Mouse (Mus musculus) myocyte (in vitro differentiated cells): ENCODE measurements around the gene Pdxk.

ENCODE experiments used
- E2F4 ChIP-seq: IDR thresholded peaks from one replicate; pipeline ENCODE4 v1.6.1; 2011; ENCODE audit warnings: mild to moderate bottlenecking, control low read depth, moderate library complexity; ENCODE audit not compliant: insufficient read depth
- MAX ChIP-seq: IDR thresholded peaks from one replicate; pipeline ENCODE4 v1.6.1; 2011; ENCODE audit warnings: low read depth, mild to moderate bottlenecking, control low read depth
- POLR2A ChIP-seq: IDR thresholded peaks from one replicate; pipeline ENCODE4 v1.6.1; 2011; ENCODE audit warnings: low read depth, mild to moderate bottlenecking, control low read depth, moderate library complexity; ENCODE audit not compliant: insufficient read length
- POLR2AphosphoS2 ChIP-seq: IDR thresholded peaks from one replicate; pipeline ENCODE4 v1.6.1; 2011; ENCODE audit warnings: low read depth, control low read depth; ENCODE audit not compliant: insufficient read length
- REST ChIP-seq: IDR thresholded peaks from one replicate; pipeline ENCODE4 v1.6.1; 2011; ENCODE audit warnings: mild to moderate bottlenecking, control low read depth, moderate library complexity; ENCODE audit not compliant: insufficient read depth, insufficient read length
- TCF3 ChIP-seq: IDR thresholded peaks from one replicate; pipeline ENCODE4 v1.6.1; 2011; ENCODE audit warnings: low read depth, control low read depth; ENCODE audit not compliant: insufficient read length

GRCm38 (mm10) chr10:78470582-78471313 lies 6.0 kb upstream of the Pdxk start:
- TF ChIP-seq POLR2A (no peak), REST (no peak), TCF3 (no peak), MAX (no peak), E2F4 (no peak), POLR2AphosphoS2 (no peak)
